Mouse (Mus musculus): ENCODE data around the gene Arpc5. TPM values are rescaled to one million over a fixed set of nuclear protein-coding genes. Genes with fewer than 3 reads are reported as not detected.
A peak's percentile ranks its signal among the peaks of the same experiment; 100 is the strongest.
"Not testable (repeated sequence)": the region's sequence is repeated elsewhere in the genome, so short reads cannot be mapped to it uniquely, and the experiment has no call there.

Arpc5 gene
- total RNA-seq, 2 experiments from 2014 or later, result 26.2 to 29.7 TPM

GRCm38 (mm10) chr1:152779071-152779737 lies 12.9 kb downstream of the Arpc5 start:
- DNase-seq, result peak; percentile 84 to 89

GRCm38 (mm10) chr1:152784620-152785019 lies 18.3 kb downstream of the Arpc5 start:
- no peak for DNase-seq

GRCm38 (mm10) chr1:152785446-152785845 lies 19.1 kb downstream of the Arpc5 start:
- not testable (repeated sequence) for DNase-seq

- DNase-seq, result no peak
Measured at GRCm38 (mm10) chr1:152786953-152787352, 20.6 kb downstream of the Arpc5 start.

- no peak for DNase-seq
Measured at GRCm38 (mm10) chr1:152788121-152788660, 21.8 kb downstream of the Arpc5 start.

GRCm38 (mm10) chr1:152790254-152790653 lies 23.9 kb downstream of the Arpc5 start:
- DNase-seq, result peak; percentile 41 to 67

GRCm38 (mm10) chr1:152790821-152791220 lies 24.5 kb downstream of the Arpc5 start:
- DNase-seq, result no peak

GRCm38 (mm10) chr1:152791269-152791668 lies 24.9 kb downstream of the Arpc5 start:
- no peak for DNase-seq

GRCm38 (mm10) chr1:152792736-152793494 lies 26.6 kb downstream of the Arpc5 start:
- no peak for DNase-seq

- DNase-seq, result no peak
Measured at GRCm38 (mm10) chr1:152793495-152794130, 27.3 kb downstream of the Arpc5 start.

- DNase-seq, result no peak
Measured at GRCm38 (mm10) chr1:152795688-152796255, 29.4 kb downstream of the Arpc5 start.

GRCm38 (mm10) chr1:152796683-152797263 lies 30.4 kb downstream of the Arpc5 start:
- DNase-seq, result peak in 1 of 2 experiments; percentile 37

GRCm38 (mm10) chr1:152798125-152798524 lies 31.8 kb downstream of the Arpc5 start:
- DNase-seq, result peak in 1 of 2 experiments; percentile 68

GRCm38 (mm10) chr1:152799897-152800296 lies 33.6 kb downstream of the Arpc5 start, which contains the start of gene Ncf2:
Gene Ncf2 (plus strand): TSS chr1:152800194.
- DNase-seq, result peak in 1 of 2 experiments; percentile 56

GRCm38 (mm10) chr1:152800633-152801176 lies 34.4 kb downstream of the Arpc5 start:
- no peak for DNase-seq

GRCm38 (mm10) chr1:152804907-152805306 lies 38.6 kb downstream of the Arpc5 start:
- DNase-seq, result peak in 1 of 2 experiments; percentile 34

- peak in 1 of 2 experiments; percentile 59 for DNase-seq
Measured at GRCm38 (mm10) chr1:152807619-152808391, 41.5 kb downstream of the Arpc5 start.

- no peak for DNase-seq
Measured at GRCm38 (mm10) chr1:152808392-152808680, 42.0 kb downstream of the Arpc5 start.

- peak; percentile 37 to 76 for DNase-seq
Measured at GRCm38 (mm10) chr1:152809541-152810252, 43.4 kb downstream of the Arpc5 start.
